Mouse (Mus musculus): Measurements from ENCODE around the gene Crip3. TPM values are rescaled to one million over a fixed set of nuclear protein-coding genes. Genes with fewer than 3 reads are reported as not detected.
A peak's percentile ranks its signal among the peaks of the same experiment; 100 is the strongest.

Gene Crip3
- total RNA-seq, 4 experiments from 2014 or later = 0.54 to 1.0 (median 0.88) TPM

GRCm38 (mm10) chr17:46455110-46455691, 26.5 kb downstream of the Crip3 start:
- DNase-seq (ENCODE audit: low spot score) = no peak

- DNase-seq (ENCODE audit: low spot score) = no peak
Measured at GRCm38 (mm10) chr17:46457791-46458190, 29.1 kb downstream of the Crip3 start.

DNA sequence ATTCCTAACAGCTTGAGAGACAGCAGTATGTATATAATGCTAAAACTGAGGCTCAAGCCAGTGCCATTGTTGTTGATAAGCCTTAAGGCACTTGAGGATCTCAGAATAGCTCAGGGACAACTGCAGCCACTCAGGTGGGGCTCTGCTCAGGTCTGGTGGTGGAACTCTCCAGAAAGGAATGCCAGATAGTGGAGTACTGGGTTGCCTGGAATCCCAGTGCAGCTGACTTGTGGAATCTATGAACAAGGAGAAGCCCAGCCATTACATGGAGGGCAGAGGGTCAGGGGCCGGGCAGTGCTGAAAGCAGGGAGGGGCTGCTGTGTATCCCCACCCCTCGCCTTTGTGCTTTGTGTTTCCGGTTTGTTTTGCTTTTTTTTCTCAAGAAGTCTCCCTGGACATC, 29.7 kb downstream of the Crip3 start:
- peak; percentile 26 for DNase-seq (ENCODE audit: low spot score)

DNA sequence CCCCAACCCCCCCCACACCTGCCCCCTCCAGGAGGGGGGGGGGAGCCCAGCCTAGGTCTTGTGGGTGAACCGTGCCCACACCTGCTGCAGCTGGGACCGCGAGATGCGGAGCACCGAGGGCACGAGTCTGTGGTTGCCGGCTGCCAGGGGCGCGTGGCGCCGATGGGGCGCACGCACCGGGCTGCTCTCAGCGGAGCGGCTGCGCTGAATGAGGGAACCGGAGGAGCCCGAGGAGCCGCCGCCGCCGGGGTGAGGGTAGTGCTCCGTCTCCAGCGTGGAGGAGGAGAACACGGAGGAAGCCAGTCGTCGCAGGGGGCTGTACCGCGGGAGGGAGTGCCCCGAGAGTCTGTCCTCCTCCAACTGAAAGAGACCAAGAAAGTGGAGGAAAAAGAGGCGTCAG, 31.9 kb downstream of the Crip3 start:
- DNase-seq (ENCODE audit: low spot score) = no peak

- DNase-seq (ENCODE audit: low spot score) = no peak
Measured at GRCm38 (mm10) chr17:46461347-46461746, 32.6 kb downstream of the Crip3 start.

DNA sequence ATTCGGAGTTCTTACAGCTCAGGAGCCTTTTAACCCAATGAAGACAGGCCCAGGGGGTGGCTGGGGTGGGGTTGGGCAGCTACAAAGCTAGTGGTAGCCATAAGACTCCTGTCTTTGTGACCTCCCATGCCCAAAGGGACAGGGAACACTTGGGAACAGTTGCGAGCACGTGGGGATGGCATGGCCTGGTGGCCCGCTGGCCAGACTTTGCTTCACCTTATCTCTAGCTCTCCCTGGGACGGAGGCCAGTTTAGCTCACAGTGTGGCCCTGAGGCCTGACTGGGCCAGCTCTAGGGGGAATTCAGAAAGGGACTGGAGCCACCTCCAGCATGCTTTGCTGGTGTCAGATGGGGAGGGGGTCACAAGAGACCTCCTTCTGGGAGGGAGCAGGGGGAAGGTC, 33.5 kb downstream of the Crip3 start:
- DNase-seq (ENCODE audit: low spot score) = peak; percentile 66

DNA sequence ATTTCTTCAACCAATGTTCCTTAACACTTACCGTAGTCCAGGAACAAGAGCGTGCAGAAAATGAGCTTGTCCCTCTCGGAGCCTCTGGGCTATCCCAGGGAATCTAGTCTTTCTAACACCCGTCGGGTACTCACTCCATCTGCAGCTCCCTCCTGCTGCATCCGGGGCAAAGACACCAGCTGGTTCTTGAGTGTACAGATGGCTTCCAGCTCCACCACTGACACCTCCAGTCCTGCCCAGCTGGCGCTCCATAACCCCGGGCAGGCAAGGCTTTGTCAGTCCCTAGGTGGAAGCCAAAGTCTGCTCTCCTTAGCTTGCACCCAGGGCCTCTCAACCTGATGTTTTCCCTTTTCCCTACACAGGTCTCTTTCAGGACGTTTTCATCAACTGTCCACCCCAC, 39.1 kb downstream of the Crip3 start:
- no peak for DNase-seq (ENCODE audit: low spot score)

- no peak for DNase-seq (ENCODE audit: low spot score)
Measured at GRCm38 (mm10) chr17:46476601-46477000, 47.9 kb downstream of the Crip3 start.

GRCm38 (mm10) chr17:46477286-46477685, 48.6 kb downstream of the Crip3 start:
- no peak for DNase-seq (ENCODE audit: low spot score)

Other genes starting within 250 kb of the Crip3 start
- 1 to 10 TPM; 7.2 to 9.0 (median 8.5) TPM for gene Polh, start 226.3 kb upstream of the Crip3 start, total RNA-seq (2022)
- 10 to 100 TPM; 20.0 to 23.2 (median 21.6) TPM for gene Xpo5, start 226.1 kb upstream of the Crip3 start, total RNA-seq (2022)
- gene Polr1c, start 180.9 kb upstream of the Crip3 start, total RNA-seq (2022) = 10 to 100 TPM; 20.4 to 25.6 (median 22.7) TPM
- 10 to 100 TPM; 82.2 to 91.1 (median 85.5) TPM for gene Yipf3, start 180.8 kb upstream of the Crip3 start, total RNA-seq (2022)
- under 1 TPM in 2 of 4 experiments, not detected in 2; 0.12 to 0.14 TPM for gene Lrrc73, start 175.4 kb upstream of the Crip3 start, total RNA-seq (2022)
- 10 to 100 TPM; 26.0 to 39.5 (median 35.6) TPM for gene Tjap1, start 145.9 kb upstream of the Crip3 start, total RNA-seq (2022)
- under 1 TPM in 2 of 4 experiments, not detected in 2; 0.14 to 0.53 TPM for gene Dlk2, start 131.5 kb upstream of the Crip3 start, total RNA-seq (2022)
- gene Abcc10, start 100.6 kb upstream of the Crip3 start, total RNA-seq (2022) = 1 to 10 TPM; 3.2 to 5.2 (median 4.1) TPM
- 10 to 100 TPM; 15.2 to 21.6 (median 17.2) TPM for gene Zfp318, start 45.2 kb upstream of the Crip3 start, total RNA-seq (2022)
- not detected for gene Slc22a7, start 9.5 kb downstream of the Crip3 start, total RNA-seq (2022)
- under 1 TPM; 0.11 to 0.41 (median 0.24) TPM for gene Ttbk1, start 58.7 kb downstream of the Crip3 start, total RNA-seq (2022)
- 1 to 10 TPM; 1.7 to 2.2 (median 1.8) TPM for gene Dnph1, start 67.8 kb downstream of the Crip3 start, total RNA-seq (2022)
- 10 to 100 TPM; 22.7 to 28.0 (median 24.9) TPM for gene Cul9, start 117.5 kb downstream of the Crip3 start, total RNA-seq (2022)
- 100 to 1,000 TPM in 2 of 4 experiments, 10 to 100 TPM in 2; 84.1 to 121 (median 98.6) TPM for gene Srf, start 127.2 kb downstream of the Crip3 start, total RNA-seq (2022)
- gene Ptk7, start 200.6 kb downstream of the Crip3 start, total RNA-seq (2022) = 1 to 10 TPM; 1.8 to 3.5 (median 2.1) TPM
- gene Klc4, start 217.1 kb downstream of the Crip3 start, total RNA-seq (2022) = 10 to 100 TPM; 27.5 to 29.1 (median 28.5) TPM
- 100 to 1,000 TPM; 115 to 133 (median 125) TPM for gene Mrpl2, start 217.3 kb downstream of the Crip3 start, total RNA-seq (2022)
- 10 to 100 TPM; 16.5 to 21.2 (median 18.7) TPM for gene Cul7, start 221.4 kb downstream of the Crip3 start, total RNA-seq (2022)
- gene Rrp36, start 245.4 kb downstream of the Crip3 start, total RNA-seq (2022) = 10 to 100 TPM; 10.5 to 13.7 (median 12.4) TPM
- gene Mea1, start 249.9 kb downstream of the Crip3 start, total RNA-seq (2022) = 10 to 100 TPM; 47.1 to 52.5 (median 51.6) TPM

Measured in heart, adult 8-10 months (tissue).